Mouse (Mus musculus): Measurements from ENCODE around the gene Pfas.

DNA sequence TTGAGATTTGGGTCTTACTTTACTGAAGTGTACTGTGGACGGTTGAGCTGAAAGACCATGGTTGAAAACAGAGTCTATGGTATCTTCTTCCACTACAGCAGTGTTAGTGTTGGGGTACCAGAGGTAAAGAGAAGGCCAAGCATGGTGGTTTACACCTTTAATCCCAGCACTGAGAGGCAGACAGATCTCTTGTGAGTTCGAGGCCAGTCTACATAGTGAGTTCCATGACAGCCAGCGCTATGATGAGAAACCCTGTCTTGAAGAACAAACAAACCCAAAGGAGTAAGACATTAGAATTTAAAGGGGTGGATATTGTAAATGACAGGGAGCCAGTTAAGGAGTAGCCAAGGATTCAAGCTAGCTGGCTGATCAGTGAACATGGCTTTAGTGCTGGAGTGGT lies 8.5 kb upstream of the Pfas start:
- TF ChIP-seq MAX (IDR thresholded peaks at IDR 0.05; ENCODE audit: low read length) (no peak), CTCF (IDR thresholded peaks at IDR 0.05 in 2 of 3, conservative IDR thresholded peaks at IDR 0.05 in 1 of 3; ENCODE audit: control insufficient read depth in 1 of 3, insufficient read depth in 1 of 3, low read depth in 2 of 3, low read length in 3 of 3, poor library complexity in 1 of 3, severe bottlenecking in 1 of 3) (no peak), KAT2A (conservative IDR thresholded peaks at IDR 0.05; ENCODE audit: low read depth, low read length) (no peak), USF2 (IDR thresholded peaks at IDR 0.05; ENCODE audit: borderline replicate concordance in 1 of 2, insufficient read depth in 1 of 2, low read depth in 1 of 2, low read length in 2 of 2) (no peak), BHLHE40 (IDR thresholded peaks at IDR 0.05; ENCODE audit: borderline replicate concordance, low read depth, low read length) (no peak), ZC3H11A (IDR thresholded peaks at IDR 0.05; ENCODE audit: low read depth, low read length) (no peak), POLR2A (IDR thresholded peaks at IDR 0.05; ENCODE audit: control insufficient read depth in 1 of 2, insufficient read depth in 1 of 2, low read depth in 1 of 2, low read length in 2 of 2, poor library complexity in 1 of 2) (no peak), EP300 (IDR thresholded peaks at IDR 0.05; ENCODE audit: low read depth in 1 of 2, low read length in 2 of 2) (no peak), E2F4 (IDR thresholded peaks at IDR 0.05; ENCODE audit: borderline replicate concordance, low read depth, low read length) (no peak), POLR2AphosphoS5 (IDR thresholded peaks at IDR 0.05; ENCODE audit: borderline replicate concordance, low read depth, low read length) (no peak), ZMIZ1 (IDR thresholded peaks at IDR 0.05; ENCODE audit: low read depth, low read length) (no peak), ELF1 (IDR thresholded peaks at IDR 0.05; ENCODE audit: low read depth, low read length) (no peak), JUND (IDR thresholded peaks at IDR 0.05; ENCODE audit: low read depth, low read length) (no peak), NELFE (IDR thresholded peaks at IDR 0.05; ENCODE audit: low read depth, low read length) (no peak)

All from MEL (cell line).